Mouse (Mus musculus) frontal cortex, postnatal 25 days (tissue): Measurements from ENCODE around the gene Abr.

Source experiments
- DNase-seq, 2 experiments: peaks; one replicate each; pipeline ENCODE4 v3.0.0; 2022; ENCODE audit warnings: low spot score in 2 of 2

The Abr gene

GRCm38 (mm10) chr11:76493811-76494274, 128.3 kb downstream of the Abr start:
- no peak for DNase-seq

DNA sequence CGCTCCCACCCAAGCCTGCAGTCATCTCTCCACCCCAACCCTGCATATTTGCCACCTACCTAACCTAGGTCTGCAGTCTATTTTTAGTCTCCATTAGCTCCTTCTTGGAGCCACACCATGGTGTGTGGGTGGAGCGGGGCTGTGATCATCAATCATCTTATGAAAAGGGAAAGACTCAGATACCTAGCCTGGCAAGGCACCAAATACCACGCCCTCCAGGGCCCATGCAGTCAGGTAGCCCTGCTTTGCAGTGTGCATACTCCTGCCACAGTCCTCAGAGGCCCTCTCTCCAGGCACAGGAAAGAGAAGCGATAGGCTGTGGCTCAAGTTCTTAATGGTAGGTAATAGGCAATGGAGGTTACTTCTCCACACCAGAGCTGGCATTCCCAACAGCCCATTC, 128.9 kb downstream of the Abr start:
- no peak for DNase-seq

DNA sequence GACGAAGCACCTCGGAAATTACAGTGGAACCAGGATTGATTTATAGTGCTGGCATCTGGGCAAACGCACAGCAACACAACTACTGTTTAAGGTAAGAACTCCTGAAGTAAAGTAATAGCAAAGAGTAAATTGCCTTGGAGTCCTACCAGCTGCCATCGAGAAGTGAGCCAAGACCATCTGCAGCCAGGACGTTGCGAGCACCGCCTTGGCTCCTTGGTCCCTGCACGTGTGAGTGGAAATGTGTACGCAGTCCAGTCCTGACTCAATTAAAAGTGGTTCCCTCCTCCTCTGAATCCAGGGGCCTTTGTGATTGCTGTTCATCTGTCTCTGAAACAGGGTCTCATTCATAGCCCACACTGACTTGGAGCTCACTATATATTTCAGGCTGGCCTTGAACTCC, 130.3 kb downstream of the Abr start:
- no peak for DNase-seq

DNA sequence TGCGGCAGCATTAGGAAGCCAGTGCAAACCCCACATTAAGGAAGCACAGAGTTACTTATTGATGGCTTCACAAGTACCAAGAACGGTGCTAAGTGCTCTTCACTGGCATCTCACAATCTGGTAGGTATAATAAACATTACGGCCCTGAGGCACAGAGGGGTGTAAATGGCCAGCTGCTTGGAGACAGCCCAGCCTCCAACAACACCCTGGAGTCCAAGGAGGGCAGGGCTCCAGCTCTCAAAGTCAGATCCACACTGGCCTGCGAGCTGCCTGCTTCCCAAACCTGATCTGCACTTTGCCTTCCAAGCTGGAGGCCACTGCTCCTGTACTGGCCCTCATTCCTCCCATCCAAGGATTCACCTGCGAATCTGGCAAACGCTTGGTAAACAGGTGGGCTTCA, 132.7 kb downstream of the Abr start:
- DNase-seq: no peak

GRCm38 (mm10) chr11:76487024-76487423, 135.1 kb downstream of the Abr start:
- no peak for DNase-seq

- DNase-seq: no peak
These were observed 138.1 kb downstream of the Abr start for GRCm38 (mm10) chr11:76484033-76484432.

DNA sequence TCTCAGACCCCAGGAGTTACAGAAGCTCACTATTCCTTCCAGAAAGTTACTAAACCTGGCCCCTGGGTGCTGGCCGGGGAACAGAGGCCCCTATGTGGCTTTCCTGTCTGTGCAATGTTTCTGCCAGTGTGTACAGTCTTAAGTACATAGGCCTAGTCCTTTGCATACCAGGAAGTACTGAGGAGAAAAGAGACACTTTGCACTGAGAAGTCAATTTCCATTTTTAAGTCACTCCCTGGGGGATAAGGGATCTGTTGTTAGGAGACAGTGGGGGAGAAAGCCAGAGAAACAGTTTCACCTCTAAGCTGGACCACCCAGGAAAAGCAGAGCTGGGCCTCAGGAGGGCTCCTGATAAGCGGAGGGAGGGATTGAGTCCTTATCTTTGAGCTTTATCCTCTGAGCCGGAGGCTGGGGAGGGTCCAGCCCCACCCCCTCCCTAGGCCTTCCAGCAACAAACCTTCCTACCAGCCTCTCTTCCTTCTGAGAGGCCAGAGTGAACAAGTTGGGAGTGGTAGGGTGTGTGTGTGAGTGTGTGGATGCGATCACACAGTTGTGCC, 138.9 kb downstream of the Abr start:
- DNase-seq: no peak

DNA sequence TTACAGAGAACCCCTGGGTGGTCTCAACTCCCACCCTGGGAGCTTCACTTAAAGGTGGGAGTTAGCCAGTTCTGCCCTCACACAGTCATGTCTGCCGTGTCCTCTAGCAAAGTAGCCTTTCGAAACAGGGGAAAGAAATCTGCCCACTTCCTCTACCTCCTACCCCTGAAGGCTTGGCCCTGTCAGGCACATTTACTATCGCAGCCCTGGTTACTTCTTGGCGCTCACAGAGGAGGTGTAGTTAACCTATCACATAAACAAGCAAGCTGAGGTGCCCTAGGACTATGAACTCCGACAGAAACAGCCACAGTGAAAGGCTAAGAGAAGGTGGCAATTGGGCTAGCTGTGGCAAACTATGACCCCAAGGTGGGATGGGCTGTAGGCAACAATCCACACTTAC, 139.4 kb downstream of the Abr start:
- DNase-seq: no peak

DNA sequence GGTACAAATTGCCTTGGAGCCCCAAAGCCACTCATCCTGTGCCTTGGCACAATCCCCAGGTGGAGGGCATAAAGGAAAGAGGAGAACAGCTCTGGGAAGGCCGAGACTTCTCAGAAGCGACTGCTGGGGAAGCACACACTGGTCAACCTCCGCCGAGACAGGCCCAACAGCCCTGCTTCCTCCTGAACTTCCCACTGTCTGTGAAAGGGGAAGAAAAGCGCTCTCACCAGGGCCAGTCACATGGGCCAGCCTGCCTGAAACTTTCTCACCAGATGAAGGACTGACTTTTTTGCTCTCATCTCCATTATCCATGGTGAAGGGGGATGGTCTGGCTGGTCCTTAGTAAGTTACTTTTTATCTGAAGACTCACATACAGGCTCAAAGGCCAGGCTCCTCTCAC, 139.9 kb downstream of the Abr start:
- no peak for DNase-seq

- no peak for DNase-seq
These were observed 142.4 kb downstream of the Abr start for GRCm38 (mm10) chr11:76479729-76480128.

GRCm38 (mm10) chr11:76478676-76479655, 143.1 kb downstream of the Abr start:
- no peak for DNase-seq

GRCm38 (mm10) chr11:76477095-76477525, 145.0 kb downstream of the Abr start:
- no peak for DNase-seq

GRCm38 (mm10) chr11:76476376-76477094, 145.6 kb downstream of the Abr start:
- no peak for DNase-seq

DNA sequence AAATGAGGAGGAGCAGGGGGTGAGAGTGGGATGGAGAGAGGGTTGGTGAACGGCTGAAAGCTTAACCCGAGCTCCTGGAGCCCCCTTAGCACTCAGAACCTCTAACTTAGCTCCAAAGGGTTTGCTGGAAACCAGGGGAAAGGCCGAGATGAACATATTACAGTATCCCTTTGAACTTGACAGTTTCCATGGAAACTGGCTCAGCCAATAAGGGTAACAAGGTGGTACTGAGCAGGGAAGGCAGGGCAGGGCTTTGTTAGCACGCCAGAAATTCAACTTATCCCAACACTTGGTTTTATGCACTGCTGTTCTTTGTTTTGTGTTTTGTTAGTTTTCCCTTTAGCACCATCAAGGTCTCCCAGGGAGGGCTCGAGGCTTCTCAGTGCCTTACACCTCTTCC, 149.5 kb downstream of the Abr start:
- DNase-seq: no peak

DNA sequence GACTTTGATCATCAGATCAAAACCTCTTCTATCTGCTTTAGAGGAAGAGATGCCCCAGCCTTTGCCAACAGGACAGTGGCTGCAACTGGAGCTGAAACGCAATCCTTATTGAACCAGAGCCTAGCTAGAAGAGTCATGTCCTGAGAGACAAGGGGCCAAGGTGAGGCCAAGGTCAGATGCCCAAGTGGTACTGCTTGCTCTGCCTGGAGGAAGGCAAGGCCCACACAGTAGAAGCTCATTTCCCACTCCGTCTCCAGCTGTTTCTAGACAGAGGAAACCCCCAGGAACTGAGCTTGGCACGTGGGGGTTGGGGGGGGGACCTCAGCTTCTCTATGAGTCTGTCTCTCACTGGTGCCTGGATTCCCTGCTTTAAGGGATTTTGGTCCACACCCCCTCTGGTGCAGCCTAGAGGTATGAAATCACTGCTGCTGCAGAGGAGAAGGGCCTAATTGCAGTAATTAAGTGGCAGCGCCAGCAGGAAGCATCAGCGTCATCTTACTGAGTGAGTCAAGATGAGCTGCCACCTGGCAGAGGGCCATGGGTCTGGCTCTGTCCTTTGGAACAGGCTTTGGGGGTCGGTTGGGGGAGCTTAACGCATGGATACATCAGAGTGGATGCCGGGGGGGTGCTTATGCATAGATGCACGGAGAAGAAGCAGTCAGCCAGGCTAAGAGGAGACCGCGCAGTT, 152.7 kb downstream of the Abr start:
- no peak for DNase-seq

GRCm38 (mm10) chr11:76468347-76468746, 153.8 kb downstream of the Abr start:
- DNase-seq: no peak

GRCm38 (mm10) chr11:76467487-76468005, 154.6 kb downstream of the Abr start:
- DNase-seq: no peak

- no peak for DNase-seq
These were observed 155.0 kb downstream of the Abr start for GRCm38 (mm10) chr11:76467073-76467472.

DNA sequence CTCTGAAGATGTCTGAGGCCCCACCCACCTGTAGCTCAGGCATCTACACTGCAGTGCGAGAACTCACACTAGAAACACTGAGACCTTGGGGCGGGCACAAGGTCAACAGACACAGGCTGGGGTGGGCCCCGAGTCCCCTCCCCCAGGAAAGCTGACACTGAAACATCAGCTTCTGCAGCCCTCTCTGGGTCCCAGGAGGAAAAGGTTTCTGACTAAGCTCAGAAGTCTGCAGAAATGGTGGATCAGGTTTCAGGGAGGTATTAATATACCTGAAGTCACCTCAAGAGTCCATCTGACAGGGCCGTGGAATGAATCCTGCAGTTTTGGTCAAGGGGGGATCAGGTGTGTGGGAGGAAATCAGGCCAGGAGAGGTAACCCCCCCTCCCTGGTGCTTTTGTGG, 156.2 kb downstream of the Abr start:
- no peak for DNase-seq

DNA sequence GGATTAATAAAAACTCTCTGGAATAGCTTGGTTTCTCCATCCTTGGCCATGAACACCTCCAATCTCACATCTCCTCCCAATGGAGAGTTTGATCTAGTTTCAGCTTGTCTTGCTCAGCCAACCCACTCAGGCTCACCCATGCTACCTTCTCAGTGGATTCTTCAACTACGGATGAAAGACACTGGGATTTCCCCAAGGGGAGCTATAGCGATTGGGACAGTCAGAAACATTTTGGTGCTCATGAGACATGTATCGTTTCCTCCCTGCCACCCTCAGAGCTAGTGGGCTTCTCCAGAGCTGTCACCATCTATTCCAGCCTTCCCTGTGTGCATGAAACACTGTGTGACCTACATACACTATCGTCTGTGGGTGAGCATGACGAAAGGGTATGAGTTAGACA, 160.4 kb downstream of the Abr start:
- DNase-seq: no peak

GRCm38 (mm10) chr11:76461201-76461600, 160.9 kb downstream of the Abr start:
- no peak for DNase-seq

DNA sequence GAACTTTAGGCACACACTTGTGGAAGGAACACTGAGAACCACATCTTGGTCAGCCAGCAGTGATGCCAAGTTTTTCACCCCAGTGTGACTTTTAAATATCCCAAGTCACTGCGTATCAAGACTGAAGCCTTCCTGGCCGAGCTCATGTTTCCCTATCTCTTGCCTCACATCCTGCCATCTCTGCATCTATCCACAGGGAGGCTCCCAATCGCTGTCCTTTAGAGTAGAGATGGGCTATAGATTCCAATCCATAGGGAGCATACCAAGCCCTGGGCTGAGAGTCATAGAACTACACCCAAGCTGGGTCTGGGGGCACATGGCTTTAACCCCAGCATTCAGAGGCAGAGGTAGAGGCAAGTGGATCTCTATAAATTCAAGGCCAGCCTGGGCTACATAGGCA, 162.6 kb downstream of the Abr start:
- DNase-seq: no peak
